Comparison of ENCODE assay signal across 19 mouse cellular contexts in genomic region chr2:6165771-6166170, GRCm38 (mm10). TPM values are rescaled to one million over a fixed set of nuclear protein-coding genes. Genes with fewer than 3 reads are reported as not detected.
A peak's percentile ranks its signal among the peaks of the same experiment; 100 is the strongest.
DNase-seq lines count a peak whose midpoint lies in the region; ATAC-seq lines count a peak whose summit lies in the region.
"Had no signal": no experiment of that assay in that cellular context is flagged by ENCODE, and none has a peak within 500 bp of the region (broad histone marks: within the 10 kb centered on the region; RNA-seq: fewer than 3 reads in every experiment).

No protein-coding gene starts in this region.

- peak; percentile 17 to 43 for DNase-seq in heart, postnatal 14 days
- no peak for DNase-seq in heart, adult 11 months
- peak; percentile 73 for DNase-seq in NIH3T3 (ENCODE audit: low read depth)
- DNase-seq in induced T-regulatory cell, adult 2 months (ENCODE audit: low read depth): peak; percentile 11
- peak; percentile 89 for DNase-seq in lung, postnatal 36 days
- DNase-seq in kidney, adult 11 months: no peak
- no peak for DNase-seq in kidney, adult 8-10 months
- DNase-seq: adrenal gland, adult 8-10 months; cerebellum, adult 18-20 months; gastrocnemius, adult 2 months; kidney, adult 18-20 months; kidney, postnatal 36 days; left cerebral cortex, postnatal 4 days; thymus, postnatal 4 days had no signal

- no peaks in the 10 kb centered on the region for H3K9me3 ChIP-seq in kidney, embryonic 14.5 days (ENCODE audit: control insufficient read depth, low read length)
- H3K9me3 ChIP-seq: forebrain, embryonic 15.5 days; heart, embryonic 15.5 days; hindbrain, embryonic 15.5 days; midbrain, embryonic 12.5 days had no signal

- no peaks in the 10 kb centered on the region for H3K27me3 ChIP-seq in kidney, embryonic 14.5 days (ENCODE audit: control insufficient read depth, insufficient read depth, low read length)
- H3K27me3 ChIP-seq: forebrain, embryonic 15.5 days; heart, embryonic 15.5 days; hindbrain, embryonic 15.5 days; midbrain, embryonic 12.5 days had no signal

- no peak overlapping the region for H3K4me3 ChIP-seq in kidney, embryonic 14.5 days (ENCODE audit: low read length)
- H3K4me3 ChIP-seq: forebrain, embryonic 15.5 days; gastrocnemius, adult 2 months; heart, embryonic 15.5 days; hindbrain, embryonic 15.5 days; midbrain, embryonic 12.5 days had no signal

- intact Hi-C loops in heart, postnatal 14 days (cut with DNase I): loop anchor here (10.0 kb wide), 1 partner anchor 271 kb away; the partner anchor contains the start of gene Sec61a2

- H3K36me3 ChIP-seq in kidney, embryonic 14.5 days (ENCODE audit: control insufficient read depth, insufficient read depth, low read length): no peaks in the 10 kb centered on the region
- H3K36me3 ChIP-seq: forebrain, embryonic 15.5 days; heart, embryonic 15.5 days; hindbrain, embryonic 15.5 days; midbrain, embryonic 12.5 days had no signal

- H3K4me1 ChIP-seq in kidney, embryonic 14.5 days (ENCODE audit: control insufficient read depth, insufficient read depth, low read length): peaks cover 11% of the 10 kb centered on the region
- H3K4me1 ChIP-seq: forebrain, embryonic 15.5 days; hindbrain, embryonic 15.5 days; midbrain, embryonic 12.5 days had no signal

- H3K4me2 ChIP-seq in kidney, embryonic 14.5 days (replicated peaks; ENCODE audit: low read depth, low read length): no peak overlapping the region
- H3K4me2 ChIP-seq: forebrain, embryonic 15.5 days; hindbrain, embryonic 15.5 days; midbrain, embryonic 12.5 days had no signal

- H3K9ac ChIP-seq in kidney, embryonic 14.5 days (ENCODE audit: low read depth, low read length): no peak overlapping the region
- H3K9ac ChIP-seq: forebrain, embryonic 15.5 days; heart, embryonic 15.5 days; hindbrain, embryonic 15.5 days; midbrain, embryonic 12.5 days had no signal

- 73% methylated on average over 6 of the region's 6 CpGs for WGBS in kidney, embryonic 14.5 days

- no peak overlapping the region for H3K27ac ChIP-seq in kidney, embryonic 14.5 days (ENCODE audit: low read depth, low read length)
- H3K27ac ChIP-seq: forebrain, embryonic 15.5 days; gastrocnemius, adult 2 months; heart, embryonic 15.5 days; hindbrain, embryonic 15.5 days; midbrain, embryonic 12.5 days had no signal

- ATAC-seq in kidney, embryonic 14.5 days (ENCODE audit: low FRiP score, low TSS enrichment): no peak
- ATAC-seq: forebrain, embryonic 15.5 days had no signal

RNA-seq across cellular contexts. Expression of gene Proser2, which starts 35.8 kb away (rescaled TPM):
- total RNA-seq in heart, postnatal 14 days (2021): 10 to 100 TPM; 19.6 to 28.0 TPM
- 10.5 and 11.3 TPM in 2 replicates for polyA plus RNA-seq in kidney, embryonic 14.5 days (2014; fragmentation: Nextera tagmentation; extraction: Ambion mirVana)

RNA-seq across cellular contexts. Expression of gene Echdc3, which starts 47.1 kb away (rescaled TPM):
- 10 to 100 TPM; 16.3 to 17.0 TPM for total RNA-seq in heart, postnatal 14 days (2021)
- 7.0 and 7.4 TPM in 2 replicates for polyA plus RNA-seq in kidney, embryonic 14.5 days (2014; fragmentation: Nextera tagmentation; extraction: Ambion mirVana)

Comparison
In these comparisons a context has a peak if more than half of its experiments do, and no peak if none do; other contexts are left out.
1. DNase-seq: peak in heart, postnatal 14 days (2 of 2), NIH3T3 (single experiment), induced T-regulatory cell, adult 2 months (single experiment) and lung, postnatal 36 days (single experiment); none in heart, adult 11 months (single experiment), kidney, adult 11 months (single experiment) and kidney, adult 8-10 months (0 of 2).